20 mouse cellular contexts compared by ENCODE assay signal in genomic region chr2:127250291-127251008, GRCm38 (mm10). TPM values are rescaled to one million over a fixed set of nuclear protein-coding genes. Genes with fewer than 3 reads are reported as not detected.
DNase-seq lines count a peak whose midpoint lies in the region; ATAC-seq lines count a peak whose summit lies in the region.
"Had no signal": no experiment of that assay in that cellular context is flagged by ENCODE, and none has a peak within 500 bp of the region (broad histone marks: within the 10 kb centered on the region; RNA-seq: fewer than 3 reads in every experiment).

No protein-coding gene starts in this region.

- ATAC-seq in heart, embryonic 15.5 days (replicated peaks; ENCODE audit: insufficient number of reproducible peaks, insufficient read depth, low FRiP score, low read depth): no peak
- no peak for ATAC-seq in neural tube, embryonic 13.5 days (ENCODE audit: low read depth)
- ATAC-seq: forebrain, embryonic 14.5 days; intestine, embryonic 15.5 days had no signal

- H3K36me3 ChIP-seq in heart, embryonic 15.5 days: peaks cover 10% of the 10 kb centered on the region
- H3K36me3 ChIP-seq in heart, embryonic 10.5 days: peaks cover 14% of the 10 kb centered on the region
- peaks cover 16% of the 10 kb centered on the region for H3K36me3 ChIP-seq in neural tube, embryonic 13.5 days

- H3K4me3 ChIP-seq in heart, embryonic 15.5 days: no peak overlapping the region
- no peak overlapping the region for H3K4me3 ChIP-seq in heart, embryonic 10.5 days
- no peak overlapping the region for H3K4me3 ChIP-seq in neural tube, embryonic 13.5 days
- H3K4me3 ChIP-seq: intestine, embryonic 15.5 days; midbrain, embryonic 10.5 days had no signal

- 74% methylated on average over 9 of the region's 9 CpGs for WGBS in heart, embryonic 15.5 days
- 85% methylated on average over 9 of the region's 9 CpGs for WGBS in heart, embryonic 10.5 days
- 93% methylated on average over 9 of the region's 9 CpGs for WGBS in neural tube, embryonic 13.5 days

- H3K9me3 ChIP-seq in heart, embryonic 15.5 days (replicated peaks): no peaks in the 10 kb centered on the region
- no peaks in the 10 kb centered on the region for H3K9me3 ChIP-seq in heart, embryonic 10.5 days
- no peaks in the 10 kb centered on the region for H3K9me3 ChIP-seq in neural tube, embryonic 13.5 days
- H3K9me3 ChIP-seq: intestine, embryonic 15.5 days; midbrain, embryonic 10.5 days had no signal

- H3K27me3 ChIP-seq in heart, embryonic 15.5 days: no peaks in the 10 kb centered on the region
- no peaks in the 10 kb centered on the region for H3K27me3 ChIP-seq in heart, embryonic 10.5 days (ENCODE audit: insufficient read depth, poor library complexity, severe bottlenecking)
- H3K27me3 ChIP-seq in neural tube, embryonic 13.5 days: no peaks in the 10 kb centered on the region
- H3K27me3 ChIP-seq: CH12.LX; intestine, embryonic 15.5 days had no signal

- peak; percentile 59 for DNase-seq in gastrocnemius, adult 18-20 months (ENCODE audit: low spot score)
- DNase-seq in gastrocnemius, postnatal 10 days: no peak
- DNase-seq in heart, embryonic 10.5 days (ENCODE audit: low spot score): no peak
- DNase-seq in neural tube, embryonic 10.5 days (ENCODE audit: extremely low spot score, low spot score): no peak
- DNase-seq in kidney, postnatal 14 days: no peak
- no peak for DNase-seq in spleen, postnatal 10 days (ENCODE audit: low spot score in 2 of 2)
- DNase-seq: adrenal gland, adult 8-10 months; cerebellum, adult 11 months; embryo, embryonic 11 days; heart, postnatal 14 days; layer of hippocampus, postnatal 36 days; lung, adult 2 months; lung, postnatal 36 days; thymus, adult 18-20 months had no signal

- no peak overlapping the region for H3K9ac ChIP-seq in heart, embryonic 15.5 days
- H3K9ac ChIP-seq in neural tube, embryonic 13.5 days: peak overlapping the region; percentile 31
- H3K9ac ChIP-seq: intestine, embryonic 15.5 days had no signal

- H3K4me1 ChIP-seq in heart, embryonic 15.5 days (replicated peaks): peaks cover 45% of the 10 kb centered on the region
- peaks cover 42% of the 10 kb centered on the region for H3K4me1 ChIP-seq in heart, embryonic 10.5 days
- peaks cover 44% of the 10 kb centered on the region for H3K4me1 ChIP-seq in neural tube, embryonic 13.5 days (replicated peaks)

- H3K4me2 ChIP-seq in heart, embryonic 15.5 days: no peak overlapping the region
- no peak overlapping the region for H3K4me2 ChIP-seq in neural tube, embryonic 13.5 days
- H3K4me2 ChIP-seq: intestine, embryonic 15.5 days had no signal

- H3K27ac ChIP-seq in heart, embryonic 15.5 days: peak overlapping the region; percentile 68
- no peak overlapping the region for H3K27ac ChIP-seq in heart, embryonic 10.5 days
- H3K27ac ChIP-seq in neural tube, embryonic 13.5 days (replicated peaks): no peak overlapping the region
- H3K27ac ChIP-seq: intestine, embryonic 15.5 days; midbrain, embryonic 10.5 days had no signal

RNA-seq across cellular contexts. Expression of gene Tmem127, which starts 2.7 kb away (rescaled TPM):
- 10 to 100 TPM; 22.2 to 28.1 TPM for total RNA-seq in gastrocnemius, adult 18-20 months (2021)
- total RNA-seq in gastrocnemius, postnatal 10 days (2021): 10 to 100 TPM; 39.0 to 41.8 TPM
- 22.0 and 25.9 TPM in 2 replicates for polyA plus RNA-seq in heart, embryonic 15.5 days (2015; fragmentation: Nextera tagmentation; extraction: Ambion mirVana)
- polyA plus RNA-seq in heart, embryonic 10.5 days (2016; fragmentation: Nextera tagmentation; extraction: Ambion mirVana): 22.1 and 23.1 TPM in 2 replicates
- 43.7 and 45.4 TPM in 2 replicates for polyA plus RNA-seq in neural tube, embryonic 13.5 days (2015; fragmentation: Nextera tagmentation; extraction: Ambion mirVana)

RNA-seq across cellular contexts. Expression of gene Ciao1, which starts 2.8 kb away (rescaled TPM):
- total RNA-seq in gastrocnemius, adult 18-20 months (2021): 10 to 100 TPM; 51.0 to 55.1 TPM
- total RNA-seq in gastrocnemius, postnatal 10 days (2021): 10 to 100 TPM; 43.2 to 49.9 TPM
- polyA plus RNA-seq in heart, embryonic 15.5 days (2015; fragmentation: Nextera tagmentation; extraction: Ambion mirVana): 57.5 and 58.7 TPM in 2 replicates
- polyA plus RNA-seq in heart, embryonic 10.5 days (2016; fragmentation: Nextera tagmentation; extraction: Ambion mirVana): 58.3 and 61.1 TPM in 2 replicates
- polyA plus RNA-seq in neural tube, embryonic 13.5 days (2015; fragmentation: Nextera tagmentation; extraction: Ambion mirVana): 59.2 and 65.8 TPM in 2 replicates

RNA-seq across cellular contexts. Expression of gene Stard7, which starts 19.6 kb away (rescaled TPM):
- 100 to 1,000 TPM; 107 to 134 TPM for total RNA-seq in gastrocnemius, adult 18-20 months (2021)
- total RNA-seq in gastrocnemius, postnatal 10 days (2021): 100 to 1,000 TPM in 1 of 2 experiments, 10 to 100 TPM in 1; 98.8 to 104 TPM
- polyA plus RNA-seq in heart, embryonic 15.5 days (2015; fragmentation: Nextera tagmentation; extraction: Ambion mirVana): 99.6 and 102 TPM in 2 replicates
- 97.1 and 110 TPM in 2 replicates for polyA plus RNA-seq in heart, embryonic 10.5 days (2016; fragmentation: Nextera tagmentation; extraction: Ambion mirVana)
- 71.7 and 78.6 TPM in 2 replicates for polyA plus RNA-seq in neural tube, embryonic 13.5 days (2015; fragmentation: Nextera tagmentation; extraction: Ambion mirVana)

RNA-seq across cellular contexts. Expression of gene Snrnp200, which starts 42.3 kb away (rescaled TPM):
- total RNA-seq in gastrocnemius, adult 18-20 months (2021): 10 to 100 TPM; 47.2 TPM
- 10 to 100 TPM; 44.2 to 47.0 TPM for total RNA-seq in gastrocnemius, postnatal 10 days (2021)
- polyA plus RNA-seq in heart, embryonic 15.5 days (2015; fragmentation: Nextera tagmentation; extraction: Ambion mirVana): 32.3 and 43.7 TPM in 2 replicates
- polyA plus RNA-seq in heart, embryonic 10.5 days (2016; fragmentation: Nextera tagmentation; extraction: Ambion mirVana): 61.8 and 64.4 TPM in 2 replicates
- 47.8 and 52.6 TPM in 2 replicates for polyA plus RNA-seq in neural tube, embryonic 13.5 days (2015; fragmentation: Nextera tagmentation; extraction: Ambion mirVana)

RNA-seq across cellular contexts. Expression of gene 1810024B03Rik, which starts 42.4 kb away (rescaled TPM):
- under 1 TPM; 0.71 to 0.97 TPM for total RNA-seq in gastrocnemius, adult 18-20 months (2021)
- total RNA-seq in gastrocnemius, postnatal 10 days (2021): under 1 TPM; 0.52 to 0.93 TPM
- 1.4 TPM in 2 replicates for polyA plus RNA-seq in heart, embryonic 15.5 days (2015; fragmentation: Nextera tagmentation; extraction: Ambion mirVana)
- polyA plus RNA-seq in heart, embryonic 10.5 days (2016; fragmentation: Nextera tagmentation; extraction: Ambion mirVana): 2.0 TPM in 2 replicates
- polyA plus RNA-seq in neural tube, embryonic 13.5 days (2015; fragmentation: Nextera tagmentation; extraction: Ambion mirVana): 1.4 and 1.8 TPM in 2 replicates
